Mouse (Mus musculus): ENCODE data around the gene Il16. TPM values are rescaled to one million over a fixed set of nuclear protein-coding genes. Genes with fewer than 3 reads are reported as not detected.

The Il16 gene
- polyA plus RNA-seq, 1 experiment from 2014 or later: 4.9 TPM

GRCm38 (mm10) chr7:83636425-83636824, 109.1 kb downstream of the Il16 start:
- no peak overlapping the region for H3K9ac ChIP-seq
- 86% methylated on average over 8 of the region's 8 CpGs for WGBS
- H3K4me3 ChIP-seq: no peak overlapping the region
- no peak overlapping the region for H3K27ac ChIP-seq
- no peaks in the 10 kb centered on the region for H3K9me3 ChIP-seq
- H3K36me3 ChIP-seq: peaks cover 55% of the 10 kb centered on the region
- no peak overlapping the region for H3K4me2 ChIP-seq
- ATAC-seq (ENCODE audit: insufficient number of reproducible peaks, insufficient read depth, low FRiP score, low TSS enrichment, low read depth): no peak
- peaks cover 25% of the 10 kb centered on the region for H3K4me1 ChIP-seq
- H3K27me3 ChIP-seq: no peaks in the 10 kb centered on the region

GRCm38 (mm10) chr7:83635726-83636125, 109.8 kb downstream of the Il16 start:
- WGBS: 89% methylated on average over 2 of the region's 2 CpGs
- Histone ChIP-seq H3K9me3 (no peaks in the 10 kb centered on the region), H3K27me3 (no peaks in the 10 kb centered on the region)

GRCm38 (mm10) chr7:83633856-83634255, 111.7 kb downstream of the Il16 start:
- no peaks in the 10 kb centered on the region for H3K9me3 ChIP-seq
- peaks cover 34% of the 10 kb centered on the region for H3K4me1 ChIP-seq
- WGBS: 54% methylated on average over 6 of the region's 6 CpGs
- H3K36me3 ChIP-seq: peaks cover 31% of the 10 kb centered on the region
- no peaks in the 10 kb centered on the region for H3K27me3 ChIP-seq
- peak overlapping the region; percentile 71; the same call in 1 of the 2 replicates for H3K4me3 ChIP-seq
- H3K9ac ChIP-seq: peak overlapping the region; percentile 27; the same call in 1 of the 2 replicates
- peak overlapping the region; percentile 45 for H3K27ac ChIP-seq
- peak overlapping the region; percentile 76 for H3K4me2 ChIP-seq
- ATAC-seq (ENCODE audit: insufficient number of reproducible peaks, insufficient read depth, low FRiP score, low TSS enrichment, low read depth): no peak

More at GRCm38 (mm10) chr7:83635726-83636125, 109.8 kb downstream of the Il16 start:
- H3K4me2 ChIP-seq: no peak overlapping the region
- no peak overlapping the region for H3K27ac ChIP-seq
- peaks cover 49% of the 10 kb centered on the region for H3K36me3 ChIP-seq
- H3K4me1 ChIP-seq: peaks cover 32% of the 10 kb centered on the region
- no peak overlapping the region for H3K4me3 ChIP-seq
- no peak overlapping the region for H3K9ac ChIP-seq
- ATAC-seq (ENCODE audit: insufficient number of reproducible peaks, insufficient read depth, low FRiP score, low TSS enrichment, low read depth): no peak

- peaks cover 34% of the 10 kb centered on the region for H3K4me1 ChIP-seq
- peaks cover 20% of the 10 kb centered on the region for H3K36me3 ChIP-seq
- peak overlapping the region; percentile 71 for H3K4me3 ChIP-seq
- peak overlapping the region; percentile 76 for H3K4me2 ChIP-seq
- peak overlapping the region; percentile 44; the same call in 1 of the 2 replicates for H3K27ac ChIP-seq
- H3K9me3 ChIP-seq: no peaks in the 10 kb centered on the region
- no peak for ATAC-seq (ENCODE audit: insufficient number of reproducible peaks, insufficient read depth, low FRiP score, low TSS enrichment, low read depth)
- WGBS: 36% methylated on average over 6 of the region's 6 CpGs
- peak overlapping the region; percentile 82 for H3K9ac ChIP-seq
- no peaks in the 10 kb centered on the region for H3K27me3 ChIP-seq
These were observed 112.8 kb downstream of the Il16 start for GRCm38 (mm10) chr7:83632682-83633120.

- Histone ChIP-seq H3K27ac (peak within 1 kb of the TSS; percentile 74), H3K27me3 (no peaks in the 10 kb centered on the region), H3K36me3 (peaks cover 13% of the 10 kb centered on the region), H3K4me1 (peaks cover 34% of the 10 kb centered on the region), H3K4me2 (peak within 1 kb of the TSS; percentile 76), H3K9me3 (no peaks in the 10 kb centered on the region), H3K9ac (peak within 1 kb of the TSS; percentile 82), H3K4me3 (peak within 1 kb of the TSS; percentile 71)
- ATAC-seq (ENCODE audit: insufficient number of reproducible peaks, insufficient read depth, low FRiP score, low TSS enrichment, low read depth): peak; percentile 98
- WGBS: under 1% methylated on average over 35 of the region's 35 CpGs
These were observed 113.5 kb downstream of the Il16 start, which contains the start of gene Stard5 for GRCm38 (mm10) chr7:83631828-83632681. Stard5 (plus strand) TSS chr7:83631959.

GRCm38 (mm10) chr7:83631073-83631827, 114.3 kb downstream of the Il16 start:
- Histone ChIP-seq H3K27me3 (no peaks in the 10 kb centered on the region), H3K9me3 (no peaks in the 10 kb centered on the region), H3K4me1 (peaks cover 34% of the 10 kb centered on the region), H3K4me2 (peak overlapping the region; percentile 76), H3K36me3 (peaks cover 5% of the 10 kb centered on the region; the same call in 1 of the 2 replicates), H3K9ac (peak overlapping the region; percentile 82), H3K4me3 (peak overlapping the region; percentile 71), H3K27ac (peak overlapping the region; percentile 74; the same call in 1 of the 2 replicates)
- 14% methylated on average over 11 of the region's 11 CpGs for WGBS
- ATAC-seq (ENCODE audit: insufficient number of reproducible peaks, insufficient read depth, low FRiP score, low TSS enrichment, low read depth): no peak; the same call in 1 of the 2 replicates

- no peak for ATAC-seq (ENCODE audit: insufficient number of reproducible peaks, insufficient read depth, low FRiP score, low TSS enrichment, low read depth)
- H3K9me3 ChIP-seq: no peaks in the 10 kb centered on the region
- no peaks in the 10 kb centered on the region for H3K36me3 ChIP-seq
- no peak overlapping the region for H3K9ac ChIP-seq
- no peak overlapping the region for H3K4me3 ChIP-seq
- H3K4me2 ChIP-seq: no peak overlapping the region
- H3K27me3 ChIP-seq: no peaks in the 10 kb centered on the region
- H3K27ac ChIP-seq: no peak overlapping the region
- 90% methylated on average over 4 of the region's 4 CpGs for WGBS
- H3K4me1 ChIP-seq: peaks cover 9% of the 10 kb centered on the region
These were observed 118.2 kb downstream of the Il16 start for GRCm38 (mm10) chr7:83627369-83627768.

- 86% methylated on average over 8 of the region's 8 CpGs for WGBS
- ATAC-seq (ENCODE audit: insufficient number of reproducible peaks, insufficient read depth, low FRiP score, low TSS enrichment, low read depth): no peak
- Histone ChIP-seq H3K9me3 (no peaks in the 10 kb centered on the region), H3K4me1 (peaks cover 9% of the 10 kb centered on the region), H3K36me3 (no peaks in the 10 kb centered on the region), H3K9ac (no peak overlapping the region), H3K27me3 (no peaks in the 10 kb centered on the region), H3K4me3 (no peak overlapping the region), H3K4me2 (no peak overlapping the region), H3K27ac (no peak overlapping the region)
These were observed 118.8 kb downstream of the Il16 start for GRCm38 (mm10) chr7:83626557-83627257.

GRCm38 (mm10) chr7:83624065-83624464, 121.5 kb downstream of the Il16 start:
- H3K27ac ChIP-seq: no peak overlapping the region
- H3K9me3 ChIP-seq: no peaks in the 10 kb centered on the region
- H3K9ac ChIP-seq: no peak overlapping the region
- H3K4me2 ChIP-seq: no peak overlapping the region
- no peaks in the 10 kb centered on the region for H3K4me1 ChIP-seq
- no peak overlapping the region for H3K4me3 ChIP-seq
- WGBS: 82% methylated on average over 1 of the region's 1 CpGs
- no peaks in the 10 kb centered on the region for H3K27me3 ChIP-seq
- H3K36me3 ChIP-seq: no peaks in the 10 kb centered on the region
- no peak for ATAC-seq (ENCODE audit: insufficient number of reproducible peaks, insufficient read depth, low FRiP score, low TSS enrichment, low read depth)

GRCm38 (mm10) chr7:83622582-83622981, 122.9 kb downstream of the Il16 start:
- H3K4me3 ChIP-seq: no peak overlapping the region
- H3K36me3 ChIP-seq: no peaks in the 10 kb centered on the region
- H3K4me1 ChIP-seq: 0 out of 2 replicates have a peak, but pooled peaks cover 5% of the 10 kb centered on the region
- H3K4me2 ChIP-seq: no peak overlapping the region
- H3K27ac ChIP-seq: no peak overlapping the region
- WGBS: 83% methylated on average over 6 of the region's 6 CpGs
- ATAC-seq (ENCODE audit: insufficient number of reproducible peaks, insufficient read depth, low FRiP score, low TSS enrichment, low read depth): no peak
- H3K9me3 ChIP-seq: no peaks in the 10 kb centered on the region
- H3K27me3 ChIP-seq: no peaks in the 10 kb centered on the region
- no peak overlapping the region for H3K9ac ChIP-seq

GRCm38 (mm10) chr7:83618709-83619108, 126.8 kb downstream of the Il16 start:
- WGBS: 93% methylated on average over 1 of the region's 1 CpGs
- Histone ChIP-seq H3K36me3 (no peaks in the 10 kb centered on the region), H3K4me1 (peaks cover 13% of the 10 kb centered on the region), H3K27ac (no peak overlapping the region), H3K4me2 (no peak overlapping the region), H3K9me3 (no peaks in the 10 kb centered on the region), H3K27me3 (no peaks in the 10 kb centered on the region), H3K4me3 (no peak overlapping the region), H3K9ac (no peak overlapping the region)
- no peak for ATAC-seq (ENCODE audit: insufficient number of reproducible peaks, insufficient read depth, low FRiP score, low TSS enrichment, low read depth)
